24 mouse cellular contexts compared by ENCODE assay signal in genomic region chr11:45966896-45967295, GRCm38 (mm10). TPM values are rescaled to one million over a fixed set of nuclear protein-coding genes. Genes with fewer than 3 reads are reported as not detected.
"Had no signal": no experiment of that assay in that cellular context is flagged by ENCODE, and none has a peak within 500 bp of the region (broad histone marks: within the 10 kb centered on the region; RNA-seq: fewer than 3 reads in every experiment).

No protein-coding gene starts in this region.

- H3K36me3 ChIP-seq: limb, embryonic 10.5 days; limb, embryonic 13.5 days; liver, embryonic 12.5 days; liver, embryonic 15.5 days; lung, embryonic 15.5 days; midbrain, embryonic 10.5 days; midbrain, embryonic 13.5 days had no signal

- H3K4me3 ChIP-seq: limb, embryonic 10.5 days; limb, embryonic 13.5 days; liver, embryonic 12.5 days; liver, embryonic 15.5 days; lung, embryonic 15.5 days; megakaryocyte, embryonic 14.5 days; midbrain, embryonic 10.5 days; midbrain, embryonic 13.5 days had no signal

- DNase-seq: kidney, adult 18-20 months; kidney, adult 9 months; kidney, postnatal 14 days; kidney, postnatal 4 days; liver; lung, adult 18-20 months; right cerebral cortex, adult 18-20 months; right cerebral cortex, postnatal 14 days; right cerebral cortex, postnatal 4 days; thymus, adult 2 months; thymus, postnatal 14 days; thymus, postnatal 4 days had no signal

- H3K4me2 ChIP-seq: limb, embryonic 13.5 days; liver, embryonic 12.5 days; liver, embryonic 15.5 days; lung, embryonic 15.5 days; midbrain, embryonic 13.5 days had no signal

- H3K27me3 ChIP-seq: liver, embryonic 15.5 days; lung, embryonic 15.5 days; midbrain, embryonic 13.5 days had no signal

- ATAC-seq: intestine, embryonic 16.5 days; liver, embryonic 12.5 days; midbrain, embryonic 13.5 days; midbrain, embryonic 16.5 days had no signal

- H3K9ac ChIP-seq: limb, embryonic 13.5 days; liver, embryonic 12.5 days; liver, embryonic 15.5 days; lung, embryonic 15.5 days; midbrain, embryonic 13.5 days had no signal

- H3K4me1 ChIP-seq: limb, embryonic 10.5 days; limb, embryonic 13.5 days; liver, embryonic 12.5 days; liver, embryonic 15.5 days; lung, embryonic 15.5 days; megakaryocyte, embryonic 14.5 days; midbrain, embryonic 10.5 days; midbrain, embryonic 13.5 days had no signal

- H3K27ac ChIP-seq: limb, embryonic 10.5 days; limb, embryonic 13.5 days; liver, embryonic 12.5 days; liver, embryonic 15.5 days; lung, embryonic 15.5 days; macrophage; midbrain, embryonic 10.5 days; midbrain, embryonic 13.5 days; stomach, postnatal 0 days had no signal

- H3K9me3 ChIP-seq: limb, embryonic 10.5 days; limb, embryonic 13.5 days; liver, embryonic 12.5 days; liver, embryonic 15.5 days; lung, embryonic 15.5 days; midbrain, embryonic 10.5 days; midbrain, embryonic 13.5 days had no signal

RNA-seq across cellular contexts. Expression of gene Sox30, which starts 13.2 kb away (rescaled TPM):
- polyA plus RNA-seq: liver, embryonic 15.5 days; macrophage had no signal
